Mouse (Mus musculus): ENCODE measurements around the gene Msh5.

GRCm38 (mm10) chr17:35060071-35060470 lies 13.5 kb upstream of the Msh5 start:
- TF ChIP-seq CTCF (IDR thresholded peaks at IDR 0.05; ENCODE audit: control insufficient read depth, insufficient read depth, low read length), result no peak
- TF ChIP-seq POLR2A (IDR thresholded peaks at IDR 0.05; ENCODE audit: borderline replicate concordance, control insufficient read depth, low read depth, low read length), result no peak

Data from bone marrow, adult 2 months (tissue).